Mouse (Mus musculus) layer of hippocampus, adult 11-12 months (tissue): Measurements from ENCODE around the gene Gng3.

ENCODE experiments used
- DNase-seq: peaks from one replicate; pipeline ENCODE4 v3.0.0; 2022; ENCODE audit warnings: low spot score

The Gng3 gene

GRCm38 (mm10) chr19:8803879-8804660 lies 34.9 kb downstream of the Gng3 start:
- no peak for DNase-seq

GRCm38 (mm10) chr19:8803204-8803780 lies 35.7 kb downstream of the Gng3 start:
- no peak for DNase-seq

GRCm38 (mm10) chr19:8802130-8802821 lies 36.7 kb downstream of the Gng3 start, which contains the start of gene Zbtb3:
Gene Zbtb3, plus strand, starts transcription at chr19:8802555.
- DNase-seq: peak; percentile 97

GRCm38 (mm10) chr19:8798947-8799315 lies 40.1 kb downstream of the Gng3 start:
- no peak for DNase-seq

GRCm38 (mm10) chr19:8798264-8798946 lies 40.6 kb downstream of the Gng3 start, which contains the start of gene Polr2g:
Gene Polr2g, minus strand, starts transcription at chr19:8798577.
- DNase-seq: peak; percentile 94

GRCm38 (mm10) chr19:8790171-8790570 lies 48.8 kb downstream of the Gng3 start:
- DNase-seq: no peak

GRCm38 (mm10) chr19:8789171-8789570 lies 49.8 kb downstream of the Gng3 start:
- DNase-seq: no peak

- DNase-seq: no peak
Measured at GRCm38 (mm10) chr19:8788521-8788920, 50.5 kb downstream of the Gng3 start.
